Mouse (Mus musculus): ENCODE results near the gene Mindy3.

Mindy3 gene

GRCm38 (mm10) chr2:12301431-12302170 is 117.7 kb downstream of the Mindy3 start, which contains the start of gene Itga8:
Itga8 (minus strand) TSS chr2:12301922.
- peak; percentile 42 for DNase-seq (ENCODE audit: low spot score)

- DNase-seq (ENCODE audit: low spot score), result no peak
Observed at GRCm38 (mm10) chr2:12300449-12301228, 118.6 kb downstream of the Mindy3 start.

GRCm38 (mm10) chr2:12297287-12297686 is 122.0 kb downstream of the Mindy3 start:
- DNase-seq (ENCODE audit: low spot score), result no peak

Data from spleen, adult 12 weeks (tissue).